Mouse (Mus musculus) brain, embryonic 14.5 days (tissue): ENCODE measurements around the gene Mea1.

Experiments used
- CTCF ChIP-seq: fragments of 200-500 bp; IDR thresholded peaks from 2 replicates; pipeline ENCODE4 v1.5.1; 2012; ENCODE audit warnings: inconsistent platforms, mild to moderate bottlenecking, moderate library complexity, borderline replicate concordance; ENCODE audit not compliant: insufficient read depth, insufficient read length; ENCODE audit errors: extremely low read depth
- POLR2A ChIP-seq: fragments of 200-500 bp; IDR thresholded peaks from 2 replicates; pipeline ENCODE4 v1.6.1; 2012; ENCODE audit warnings: mild to moderate bottlenecking, inconsistent platforms, borderline replicate concordance; ENCODE audit not compliant: poor library complexity, insufficient read depth, insufficient read length, severe bottlenecking; ENCODE audit errors: extremely low read depth

- TF ChIP-seq POLR2A (no peak), CTCF (no peak)
These were observed 3.9 kb upstream of the Mea1 start for GRCm38 (mm10) chr17:46674530-46675283.
